Mouse (Mus musculus) forebrain, embryonic 13.5 days (tissue): ENCODE measurements at regions not wholly inside any gene's neighbourhood (a gene's known extent, or its start where the extent isn't known, plus 50 kb on each side); places are given as distances from the start of the nearest gene placed in this dataset.

Source experiments
- ATAC-seq: fragments of 200-750 bp; cut with Nextera tagmentation; 2 replicates; pipeline ENCODE4 v1.8.0; 2017
- H3K27ac ChIP-seq: fragments of 300-500 bp; sonication (generic); 2 replicates; pipeline ENCODE4 v1.5.1; 2015; ENCODE audit warnings: inconsistent platforms, mild to moderate bottlenecking, moderate library complexity
- H3K27me3 ChIP-seq: fragments of 300-500 bp; sonication (generic); 2 replicates; pipeline ENCODE4 v1.6.1; 2015; ENCODE audit warnings: mild to moderate bottlenecking, inconsistent platforms
- H3K36me3 ChIP-seq: fragments of 300-500 bp; sonication (generic); 2 replicates; pipeline ENCODE4 v1.6.1; 2015; ENCODE audit warnings: mild to moderate bottlenecking, inconsistent platforms; ENCODE audit not compliant: poor library complexity, severe bottlenecking
- H3K4me1 ChIP-seq: fragments of 300-500 bp; sonication (generic); 2 replicates; pipeline ENCODE4 v1.6.1; 2015; ENCODE audit warnings: inconsistent platforms
- H3K4me2 ChIP-seq: fragments of 300-500 bp; sonication (generic); 2 replicates; pipeline ENCODE4 v1.6.1; 2015; ENCODE audit warnings: inconsistent platforms, mild to moderate bottlenecking, moderate library complexity
- H3K4me3 ChIP-seq: fragments of 300-500 bp; sonication (generic); 2 replicates; pipeline ENCODE4 v1.5.1; 2015; ENCODE audit warnings: mild to moderate bottlenecking, inconsistent platforms
- H3K9ac ChIP-seq: fragments of 300-500 bp; sonication (generic); 2 replicates; pipeline ENCODE4 v1.6.1; 2015; ENCODE audit warnings: mild to moderate bottlenecking, inconsistent platforms
- H3K9me3 ChIP-seq: fragments of 300-500 bp; sonication (generic); replicated peaks from 2 replicates; pipeline ENCODE4 v1.6.1; 2016; ENCODE audit warnings: inconsistent platforms
- WGBS: fragments of 180-500 bp; shearing (Covaris S2); methylation state at CpG from one replicate; pipeline ENCODE4 v1.1.7; 2015; 5-methylcytosine and 5-hydroxymethylcytosine counted together

DNA sequence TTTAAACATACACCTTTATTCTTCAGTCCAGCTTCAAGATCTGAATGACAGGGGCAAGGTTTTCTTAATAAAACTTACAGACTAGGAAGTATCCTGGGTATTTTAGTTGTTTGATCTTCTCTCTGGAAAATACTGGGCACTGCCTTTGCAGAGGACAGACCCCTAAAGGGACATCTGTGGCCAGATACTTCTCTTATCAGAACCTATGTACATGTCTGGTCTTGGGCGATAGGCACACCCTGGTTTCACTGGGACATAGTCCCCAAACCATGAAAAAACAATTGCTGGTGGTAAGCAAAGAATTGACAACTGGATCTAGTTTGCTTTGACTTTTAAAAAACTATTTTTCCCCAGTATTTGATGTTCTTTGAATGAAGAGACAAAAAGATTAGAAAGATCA lies 189.5 kb upstream of the Veph1 start:
- Histone ChIP-seq H3K36me3 (no peaks in the 10 kb centered on the region), H3K27ac (no peak overlapping the region), H3K9me3 (no peaks in the 10 kb centered on the region), H3K4me2 (no peak overlapping the region), H3K27me3 (peaks cover 32% of the 10 kb centered on the region), H3K4me3 (no peak overlapping the region), H3K4me1 (peaks cover 16% of the 10 kb centered on the region), H3K9ac (no peak overlapping the region)
- ATAC-seq: no peak
- WGBS: 94% methylated on average over 1 of the region's 1 CpGs

DNA sequence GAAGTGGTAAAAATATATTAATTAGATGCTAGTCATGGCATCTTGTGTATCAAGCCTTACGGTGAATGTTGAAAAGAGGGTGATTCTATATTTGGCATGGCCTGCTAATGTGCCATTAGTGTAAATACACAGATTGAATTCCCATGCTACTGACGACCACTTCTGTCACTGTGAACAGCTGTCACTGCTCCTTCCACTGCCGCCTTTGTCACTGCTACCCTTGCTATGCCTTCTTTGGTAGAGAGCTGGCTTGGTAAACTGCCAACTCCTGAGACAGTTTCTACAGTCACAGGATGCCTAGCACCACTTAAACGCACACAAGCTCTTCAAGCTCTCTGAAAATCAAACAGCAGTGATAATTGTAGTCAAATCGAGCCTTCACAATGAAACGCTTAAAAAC lies 184.1 kb upstream of the Veph1 start:
- ATAC-seq: peak; percentile 96
- Histone ChIP-seq H3K27ac (no peak overlapping the region), H3K4me3 (no peak overlapping the region), H3K4me1 (peaks cover 7% of the 10 kb centered on the region), H3K36me3 (no peaks in the 10 kb centered on the region), H3K9ac (no peak overlapping the region), H3K9me3 (no peaks in the 10 kb centered on the region), H3K4me2 (no peak overlapping the region), H3K27me3 (peaks cover 12% of the 10 kb centered on the region; the same call in 1 of the 2 replicates)
- WGBS: 34% methylated on average over 6 of the region's 6 CpGs

DNA sequence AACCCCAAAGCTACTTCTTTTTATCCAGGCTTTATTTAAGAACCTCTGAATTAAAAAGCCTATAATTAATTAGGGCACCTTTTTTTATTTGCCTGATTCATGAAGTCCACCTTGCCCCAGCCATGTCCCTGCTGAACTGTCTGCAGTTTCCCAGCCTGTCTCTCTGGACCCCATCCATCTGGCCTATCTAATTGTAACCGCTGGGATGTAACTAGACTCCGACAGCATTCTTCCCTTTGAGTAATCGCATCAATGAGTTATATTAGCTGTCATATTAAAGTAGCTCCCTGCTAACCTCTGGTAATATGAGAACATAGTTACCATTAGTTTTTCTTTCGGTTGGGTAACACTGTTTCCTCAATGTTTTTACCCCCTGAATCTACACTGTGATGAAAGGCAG lies 182.6 kb upstream of the Veph1 start:
- Histone ChIP-seq H3K27ac (no peak overlapping the region), H3K4me1 (peaks cover 7% of the 10 kb centered on the region), H3K4me3 (no peak overlapping the region), H3K4me2 (no peak overlapping the region), H3K27me3 (peaks cover 15% of the 10 kb centered on the region; the same call in 1 of the 2 replicates), H3K9me3 (no peaks in the 10 kb centered on the region), H3K36me3 (no peaks in the 10 kb centered on the region), H3K9ac (no peak overlapping the region)
- ATAC-seq: no peak
- WGBS: 67% methylated on average over 4 of the region's 4 CpGs

DNA sequence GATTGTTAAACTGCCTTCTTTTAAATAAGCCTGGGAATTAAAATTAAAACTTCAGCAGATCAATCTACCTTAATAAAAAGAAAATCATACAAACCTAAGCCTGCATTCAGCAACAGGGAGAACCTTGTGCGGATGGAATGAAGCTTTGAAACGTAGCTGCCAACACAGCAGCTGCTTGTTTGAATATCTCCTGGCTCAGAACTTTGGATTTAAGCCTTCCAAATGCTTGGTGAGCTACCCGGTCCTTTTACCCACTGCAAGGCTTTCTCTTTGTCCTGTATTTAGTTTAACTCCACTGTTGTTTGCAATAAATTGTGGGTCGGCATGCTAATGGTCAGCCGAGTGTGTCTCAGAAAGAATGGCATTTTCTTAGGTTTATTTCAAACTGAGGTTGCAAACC lies 169.7 kb upstream of the Veph1 start:
- H3K4me3 ChIP-seq: no peak overlapping the region
- no peak for ATAC-seq
- WGBS: 73% methylated on average over 5 of the region's 5 CpGs
- H3K4me2 ChIP-seq: no peak overlapping the region
- no peaks in the 10 kb centered on the region for H3K36me3 ChIP-seq
- H3K27ac ChIP-seq: no peak overlapping the region
- no peak overlapping the region for H3K9ac ChIP-seq
- H3K4me1 ChIP-seq: no peaks in the 10 kb centered on the region
- H3K9me3 ChIP-seq: no peaks in the 10 kb centered on the region
- H3K27me3 ChIP-seq: no peaks in the 10 kb centered on the region

DNA sequence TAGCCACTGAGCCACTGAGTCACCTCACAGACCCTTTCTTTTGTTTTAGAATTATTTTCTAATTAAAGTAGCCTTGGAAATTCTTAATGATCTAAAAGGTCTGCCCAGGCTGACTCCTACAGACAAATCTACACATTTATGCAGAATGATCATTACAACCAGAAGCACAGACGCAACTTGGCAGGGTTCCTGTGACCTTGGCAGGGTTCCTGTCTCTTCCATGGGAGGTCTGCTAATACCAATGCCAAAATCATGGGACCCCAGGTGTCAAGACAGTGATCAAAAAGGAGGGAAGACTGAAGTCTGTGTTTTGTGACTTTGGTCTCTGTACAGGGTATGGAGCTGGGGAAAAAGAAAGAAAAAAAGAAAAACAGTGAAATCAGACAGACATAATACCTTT lies 168.7 kb upstream of the Veph1 start:
- Histone ChIP-seq H3K36me3 (no peaks in the 10 kb centered on the region), H3K9ac (no peak overlapping the region), H3K27me3 (no peaks in the 10 kb centered on the region), H3K4me2 (no peak overlapping the region), H3K9me3 (no peaks in the 10 kb centered on the region), H3K4me3 (no peak overlapping the region), H3K4me1 (no peaks in the 10 kb centered on the region), H3K27ac (no peak overlapping the region)
- no peak for ATAC-seq
- WGBS: 52% methylated on average over 1 of the region's 1 CpGs

DNA sequence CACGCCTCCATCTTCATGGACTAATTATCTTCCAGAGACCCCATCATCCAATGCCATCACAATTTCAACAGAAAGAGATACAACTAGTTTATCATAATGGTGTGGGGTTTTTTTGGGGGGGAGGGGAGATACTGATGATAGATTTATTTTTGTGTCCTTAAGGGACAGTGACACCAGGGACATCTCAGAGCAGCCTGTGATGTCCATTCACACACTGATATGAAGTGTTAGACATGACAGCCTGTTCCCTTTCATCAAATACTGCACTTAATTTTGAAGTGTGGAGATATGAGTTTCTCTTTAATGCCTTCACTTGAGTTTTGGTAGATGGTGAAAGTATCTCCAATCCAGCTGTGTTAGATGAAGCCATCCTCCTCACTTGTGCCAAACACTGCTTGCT lies 165.7 kb upstream of the Veph1 start:
- H3K4me3 ChIP-seq: no peak overlapping the region
- no peak for ATAC-seq
- H3K36me3 ChIP-seq: no peaks in the 10 kb centered on the region
- H3K4me2 ChIP-seq: no peak overlapping the region
- H3K27ac ChIP-seq: no peak overlapping the region
- H3K4me1 ChIP-seq: no peaks in the 10 kb centered on the region
- H3K9me3 ChIP-seq: no peaks in the 10 kb centered on the region
- H3K27me3 ChIP-seq: no peaks in the 10 kb centered on the region
- 86% methylated on average over 1 of the region's 1 CpGs for WGBS
- no peak overlapping the region for H3K9ac ChIP-seq

DNA sequence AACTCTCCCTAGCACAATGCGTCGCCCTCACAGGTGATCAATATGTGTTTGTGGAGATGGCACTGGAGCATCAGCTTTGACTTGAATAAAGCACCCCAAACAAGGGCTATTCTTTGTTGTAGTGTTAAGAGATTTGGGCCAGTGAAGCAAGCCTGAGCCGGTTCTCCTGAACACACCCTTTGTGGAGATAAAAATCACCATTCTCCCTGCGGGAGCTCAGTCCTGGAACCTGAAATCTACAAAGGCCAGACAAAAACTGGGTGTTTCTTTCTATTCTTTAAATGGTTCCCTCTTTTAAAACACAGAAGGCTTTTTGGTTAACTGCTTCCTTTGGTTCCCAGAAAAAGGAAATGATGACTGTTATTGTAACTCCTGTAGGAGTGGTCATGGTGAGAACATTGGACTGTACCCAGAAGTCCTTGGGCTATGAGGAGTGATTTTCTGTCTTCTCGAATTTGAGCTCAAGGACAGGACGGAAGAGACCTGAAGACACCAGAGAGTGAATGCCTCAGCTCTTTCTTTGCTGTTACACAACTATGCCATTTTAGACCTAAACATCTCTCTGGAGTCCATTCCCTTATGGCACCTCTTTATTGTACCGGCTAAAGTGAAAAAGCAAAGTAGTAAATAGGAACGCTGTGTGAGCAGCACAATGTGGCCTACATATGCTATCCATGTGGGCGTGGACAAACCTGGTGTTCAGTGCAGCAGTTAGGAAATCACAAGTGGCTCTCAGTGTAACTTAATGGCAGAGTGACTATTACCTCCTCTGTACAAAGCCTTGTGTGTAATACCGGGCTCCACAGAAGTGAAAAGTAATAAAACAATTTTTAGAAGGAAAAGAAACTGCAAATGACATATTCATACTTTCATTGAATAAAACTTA lies 149.9 kb upstream of the Veph1 start:
- no peak overlapping the region for H3K9ac ChIP-seq
- H3K4me3 ChIP-seq: no peak overlapping the region
- H3K4me2 ChIP-seq: no peak overlapping the region
- no peaks in the 10 kb centered on the region for H3K4me1 ChIP-seq
- WGBS: 81% methylated on average over 10 of the region's 10 CpGs
- ATAC-seq: no peak
- no peaks in the 10 kb centered on the region for H3K27me3 ChIP-seq
- H3K9me3 ChIP-seq: no peaks in the 10 kb centered on the region
- H3K36me3 ChIP-seq: no peaks in the 10 kb centered on the region
- no peak overlapping the region for H3K27ac ChIP-seq

DNA sequence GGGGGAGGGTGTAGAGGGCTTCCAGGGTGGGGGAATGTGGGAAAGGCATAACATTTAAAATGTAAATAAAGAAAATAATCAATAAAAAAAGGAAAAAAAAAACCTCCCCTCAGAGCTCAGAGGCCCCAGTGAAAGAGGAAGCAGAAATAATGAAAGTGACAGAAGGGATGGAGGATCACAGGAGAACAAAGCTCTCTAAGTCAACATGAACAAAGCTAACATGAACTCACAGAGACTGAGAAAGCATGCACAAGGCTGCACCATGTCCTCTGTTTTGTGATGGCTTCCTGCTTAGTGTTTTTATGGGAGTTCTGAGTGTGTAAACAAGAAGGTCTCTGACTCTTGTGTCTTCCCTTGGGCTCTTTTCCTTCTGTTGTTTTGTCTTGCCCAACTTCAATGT lies 136.6 kb upstream of the Veph1 start:
- Histone ChIP-seq H3K4me3 (no peak overlapping the region), H3K27ac (no peak overlapping the region), H3K9me3 (no peaks in the 10 kb centered on the region), H3K27me3 (no peaks in the 10 kb centered on the region), H3K4me1 (no peaks in the 10 kb centered on the region), H3K36me3 (no peaks in the 10 kb centered on the region), H3K4me2 (no peak overlapping the region), H3K9ac (no peak overlapping the region)
- ATAC-seq: no peak

DNA sequence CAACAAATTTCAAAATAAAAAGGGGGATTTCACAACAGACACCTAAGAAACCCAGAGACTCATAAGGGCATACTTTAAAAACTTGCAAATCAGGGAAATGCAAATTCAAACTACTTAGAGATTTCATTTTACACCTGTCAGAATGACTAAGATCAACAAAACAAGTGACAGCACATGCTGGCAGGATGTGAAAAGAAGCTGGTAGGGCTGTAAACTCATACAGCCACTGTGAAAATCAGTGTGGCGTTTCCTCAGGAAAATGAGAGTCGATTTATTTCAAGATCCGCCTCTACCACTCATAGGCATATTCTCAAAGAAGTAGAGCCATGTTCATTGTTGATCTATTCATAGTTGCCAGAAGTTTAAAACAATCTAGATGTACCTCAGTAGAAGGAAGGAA lies 133.6 kb upstream of the Veph1 start:
- H3K4me3 ChIP-seq: no peak overlapping the region
- H3K27ac ChIP-seq: no peak overlapping the region
- H3K9ac ChIP-seq: no peak overlapping the region
- no peaks in the 10 kb centered on the region for H3K36me3 ChIP-seq
- no peak overlapping the region for H3K4me2 ChIP-seq
- H3K27me3 ChIP-seq: no peaks in the 10 kb centered on the region
- no peak for ATAC-seq
- no peaks in the 10 kb centered on the region for H3K9me3 ChIP-seq
- H3K4me1 ChIP-seq: no peaks in the 10 kb centered on the region
- 84% methylated on average over 3 of the region's 3 CpGs for WGBS

DNA sequence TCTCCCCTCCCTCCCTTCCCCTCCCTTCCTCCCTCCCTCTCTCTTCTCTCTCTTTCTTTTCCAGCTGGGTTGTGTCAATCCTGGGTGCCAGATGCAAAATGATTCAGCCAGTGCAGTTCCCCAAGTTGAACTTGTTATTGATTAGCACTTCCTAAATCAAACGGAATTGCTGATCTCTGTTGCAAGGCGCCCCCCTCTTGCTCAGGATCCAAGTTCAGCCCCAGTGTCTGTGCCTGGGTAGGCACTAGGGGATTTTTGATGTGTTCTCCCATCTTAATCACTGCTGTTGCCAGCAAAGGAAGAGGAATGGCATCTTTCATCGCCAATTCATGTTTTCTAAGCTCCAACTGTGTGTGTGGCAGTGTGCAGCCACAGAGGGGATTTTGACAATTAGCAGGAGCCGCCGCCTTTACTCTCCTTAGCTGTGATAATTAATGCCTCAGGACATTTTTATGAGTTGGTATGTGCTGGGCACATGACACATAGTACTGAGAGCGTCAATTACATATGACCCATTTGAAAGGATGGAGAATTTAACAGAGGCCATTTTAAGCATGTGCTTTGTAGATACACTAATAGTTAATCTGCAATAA lies 125.9 kb upstream of the Veph1 start:
- peaks cover 6% of the 10 kb centered on the region; the same call in 1 of the 2 replicates for H3K4me1 ChIP-seq
- no peaks in the 10 kb centered on the region for H3K36me3 ChIP-seq
- H3K27me3 ChIP-seq: peaks cover 5% of the 10 kb centered on the region; the same call in 1 of the 2 replicates
- H3K4me3 ChIP-seq: no peak overlapping the region
- no peak overlapping the region for H3K27ac ChIP-seq
- ATAC-seq: peak; percentile 48; the same call in 1 of the 2 replicates
- 24% methylated on average over 6 of the region's 6 CpGs for WGBS
- no peaks in the 10 kb centered on the region for H3K9me3 ChIP-seq
- no peak overlapping the region for H3K9ac ChIP-seq
- H3K4me2 ChIP-seq: no peak overlapping the region; the same call in 1 of the 2 replicates

DNA sequence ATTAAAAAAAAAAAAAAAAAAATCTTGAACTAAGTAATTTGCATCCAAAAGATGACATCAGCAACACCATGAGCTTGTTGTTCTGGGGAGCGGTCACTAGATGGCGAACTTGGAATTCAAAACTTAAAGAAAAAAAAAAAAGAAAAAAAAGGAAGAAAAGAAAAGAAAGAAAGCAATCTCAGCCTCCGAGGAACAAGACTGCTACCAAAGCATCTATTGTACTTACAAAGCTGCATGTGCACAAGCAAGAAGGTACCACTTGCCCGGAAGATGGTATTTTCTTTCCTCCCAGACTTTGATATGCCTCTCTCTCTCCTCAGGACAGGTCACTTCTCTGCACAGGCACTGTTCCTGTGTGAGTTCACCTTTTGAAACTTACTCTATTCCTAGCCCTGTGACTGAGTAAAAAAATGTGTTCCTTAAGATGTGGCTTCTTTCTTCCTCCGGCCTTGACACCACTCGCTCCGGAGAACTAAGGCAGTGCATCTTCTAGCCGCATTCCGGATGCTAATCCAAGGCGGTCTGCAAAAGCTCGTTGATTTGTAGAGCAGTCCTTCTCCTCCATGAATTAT lies 114.2 kb upstream of the Veph1 start:
- Histone ChIP-seq H3K9ac (0 out of 2 replicates have a peak overlapping the region, but pooled peaks have one; percentile 23), H3K9me3 (no peaks in the 10 kb centered on the region), H3K27ac (no peak overlapping the region), H3K36me3 (no peaks in the 10 kb centered on the region), H3K4me2 (peak overlapping the region; percentile 51), H3K27me3 (peaks cover 50% of the 10 kb centered on the region), H3K4me3 (peak overlapping the region; percentile 10), H3K4me1 (no peaks in the 10 kb centered on the region; the same call in 1 of the 2 replicates)
- 24% methylated on average over 11 of the region's 11 CpGs for whole genome bisulfite sequencing
- ATAC-seq: peak; percentile 50

DNA sequence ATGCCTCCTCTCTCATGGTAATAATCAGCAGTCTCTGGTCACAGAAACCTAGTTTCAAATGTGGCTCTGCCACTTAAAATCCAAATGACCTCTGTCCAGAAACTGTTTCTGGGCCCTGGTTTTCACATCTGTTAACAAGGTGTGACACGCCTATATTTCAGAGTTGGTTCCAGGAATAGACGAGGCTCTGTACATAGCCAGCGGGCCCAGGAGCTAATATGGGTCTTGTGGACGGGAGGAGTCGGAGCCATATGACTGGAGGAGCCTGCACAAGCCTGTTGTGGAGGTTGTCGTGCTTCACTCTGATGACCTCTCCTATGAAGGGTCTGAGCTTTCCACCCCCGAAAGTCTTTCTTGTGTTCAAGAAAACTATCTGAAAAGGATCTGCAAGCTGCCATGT lies 112.2 kb upstream of the Veph1 start:
- 84% methylated on average over 7 of the region's 7 CpGs for WGBS
- H3K4me3 ChIP-seq: no peak overlapping the region

More for the DNA sequence above, 112.2 kb upstream of the Veph1 start:
- Histone ChIP-seq H3K9me3 (no peaks in the 10 kb centered on the region), H3K4me2 (no peak overlapping the region), H3K27ac (no peak overlapping the region), H3K4me1 (peaks cover 5% of the 10 kb centered on the region; the same call in 1 of the 2 replicates), H3K36me3 (no peaks in the 10 kb centered on the region), H3K27me3 (peaks cover 41% of the 10 kb centered on the region), H3K9ac (no peak overlapping the region)
- ATAC-seq: no peak
